Mouse (Mus musculus) midbrain, embryonic 15.5 days (tissue): ENCODE measurements around the gene Rhox4a2. TPM values are rescaled to one million over a fixed set of nuclear protein-coding genes. Genes with fewer than 3 reads are reported as not detected.
"Not testable (repeated sequence)": the region's sequence is repeated elsewhere in the genome, so short reads cannot be mapped to it uniquely, and the experiment has no call there.

ENCODE experiments used
- ATAC-seq: fragments of 200-750 bp; cut with Nextera tagmentation; replicated peaks from 2 replicates; pipeline ENCODE4 v1.8.0; 2017; ENCODE audit warnings: moderate TSS enrichment
- H3K27ac ChIP-seq: fragments of 300-500 bp; sonication (generic); 2 replicates; pipeline ENCODE4 v1.5.1; 2015; ENCODE audit warnings: mild to moderate bottlenecking, inconsistent platforms
- H3K27me3 ChIP-seq: fragments of 300-500 bp; sonication (generic); replicated peaks from 2 replicates; pipeline ENCODE4 v1.6.1; 2015; ENCODE audit warnings: inconsistent platforms
- H3K36me3 ChIP-seq: fragments of 300-500 bp; sonication (generic); replicated peaks from 2 replicates; pipeline ENCODE4 v1.6.1; 2015; ENCODE audit warnings: inconsistent platforms
- H3K4me1 ChIP-seq: fragments of 300-500 bp; sonication (generic); 2 replicates; pipeline ENCODE4 v1.6.1; 2015; ENCODE audit warnings: inconsistent platforms
- H3K4me2 ChIP-seq: fragments of 300-500 bp; sonication (generic); 2 replicates; pipeline ENCODE4 v1.6.1; 2015; ENCODE audit warnings: inconsistent platforms, mild to moderate bottlenecking, moderate library complexity
- H3K4me3 ChIP-seq: fragments of 300-500 bp; sonication (generic); 2 replicates; pipeline ENCODE4 v1.5.1; 2015; ENCODE audit warnings: mild to moderate bottlenecking, inconsistent platforms
- H3K9ac ChIP-seq: fragments of 300-500 bp; sonication (generic); 2 replicates; pipeline ENCODE4 v1.6.1; 2015; ENCODE audit warnings: mild to moderate bottlenecking, inconsistent platforms
- H3K9me3 ChIP-seq: fragments of 300-500 bp; sonication (generic); 2 replicates; pipeline ENCODE4 v1.6.1; 2016; ENCODE audit warnings: inconsistent platforms
- WGBS: fragments of 180-500 bp; shearing (Covaris S2); methylation state at CpG from one replicate; pipeline ENCODE4 v1.1.7; 2015; ENCODE audit warnings: mixed read lengths; 5-methylcytosine and 5-hydroxymethylcytosine counted together
- polyA plus RNA-seq: library from polyadenylated mRNA; unstranded; fragments of >200 nt; fragmentation: Nextera tagmentation; extraction: Ambion mirVana; gene quantifications from 2 replicates; pipeline ENCODE4 v1.2.1, GENCODE M21; 2015

The Rhox4a2 gene
- polyA plus RNA-seq = not detected in 2 replicates

DNA sequence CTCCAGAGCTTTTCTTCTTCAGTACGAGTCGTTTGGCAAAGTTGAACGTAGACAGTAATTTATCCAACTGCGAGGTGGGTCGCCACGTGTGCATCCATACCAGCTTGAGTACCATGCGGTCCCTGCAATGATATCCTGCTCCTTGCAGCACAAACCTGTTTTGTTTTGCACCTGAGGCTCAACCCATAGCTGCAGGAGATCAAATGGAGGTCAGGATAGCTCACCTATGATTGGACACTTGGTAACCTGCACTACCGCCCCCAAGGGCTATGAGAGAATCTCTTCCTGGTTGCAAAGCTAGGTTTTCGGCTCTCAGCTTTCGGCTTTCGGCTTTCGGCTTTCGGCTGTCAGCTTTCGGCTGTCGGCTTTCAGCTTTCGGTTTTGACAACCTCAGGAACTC is at the start of gene Rhox4a2:
Gene Rhox4a2, plus strand, starts transcription at position 301 of the 400 bp plus-strand sequence.
- H3K9me3 ChIP-seq, H3K27me3 ChIP-seq, H3K27ac ChIP-seq, H3K4me1 ChIP-seq, H3K4me3 ChIP-seq, ATAC-seq, H3K9ac ChIP-seq, H3K4me2 ChIP-seq, H3K36me3 ChIP-seq: not testable (repeated sequence)
- WGBS = 97% methylated on average over 9 of the region's 16 CpGs

GRCm38 (mm10) chrX:37379728-37380127 is 10.9 kb upstream of the Rhox4a2 start, which contains the start of gene Rhox3a2:
Gene Rhox3a2, plus strand, starts transcription at chrX:37380028.
- H3K4me1 ChIP-seq, H3K27ac ChIP-seq, H3K27me3 ChIP-seq, H3K9ac ChIP-seq, H3K4me2 ChIP-seq, H3K4me3 ChIP-seq, H3K9me3 ChIP-seq, ATAC-seq, H3K36me3 ChIP-seq: not testable (repeated sequence)
- no CpG with 5 or more reads among the region's 1 CpGs for WGBS

- not testable (repeated sequence) for H3K27ac ChIP-seq, H3K9me3 ChIP-seq, H3K4me3 ChIP-seq, H3K4me2 ChIP-seq, H3K27me3 ChIP-seq, H3K9ac ChIP-seq, H3K4me1 ChIP-seq, ATAC-seq, H3K36me3 ChIP-seq
- no CpG with 5 or more reads among the region's 9 CpGs for WGBS
These were observed 21.1 kb downstream of the Rhox4a2 start, which contains the start of gene Rhox2b for GRCm38 (mm10) chrX:37411767-37412166. Gene Rhox2b, plus strand, starts transcription at chrX:37412067.

GRCm38 (mm10) chrX:37432194-37432593 is 41.5 kb downstream of the Rhox4a2 start, which contains the start of gene Rhox4b:
Gene Rhox4b, plus strand, starts transcription at chrX:37432494.
- not testable (repeated sequence) for H3K4me2 ChIP-seq, H3K36me3 ChIP-seq, H3K4me3 ChIP-seq, H3K27ac ChIP-seq, H3K9me3 ChIP-seq, H3K9ac ChIP-seq, H3K4me1 ChIP-seq, ATAC-seq, H3K27me3 ChIP-seq
- WGBS = 94% methylated on average over 14 of the region's 15 CpGs

Other genes starting within 250 kb of the Rhox4a2 start
- 0.09 and 0.28 TPM in 2 replicates for gene Akap14, start 222.0 kb upstream of the Rhox4a2 start, polyA plus RNA-seq
- gene Ndufa1, start 199.7 kb upstream of the Rhox4a2 start, polyA plus RNA-seq = 638 and 672 TPM in 2 replicates
- gene Rnf113a1, start 199.6 kb upstream of the Rhox4a2 start, polyA plus RNA-seq = 18.1 and 19.8 TPM in 2 replicates
- not detected in 2 replicates for gene Gm9, start 179.8 kb upstream of the Rhox4a2 start, polyA plus RNA-seq
- gene Rhox1, start 168.6 kb upstream of the Rhox4a2 start, polyA plus RNA-seq = not detected in 2 replicates
- gene Rhox2a, start 145.9 kb upstream of the Rhox4a2 start, polyA plus RNA-seq = not detected in 2 replicates
- gene Rhox3a, start 140.9 kb upstream of the Rhox4a2 start, polyA plus RNA-seq = not detected in 2 replicates
- not detected in 2 replicates for gene Rhox4a, start 125.5 kb upstream of the Rhox4a2 start, polyA plus RNA-seq
- not detected in 2 replicates for gene Rhox3a2, start 10.8 kb upstream of the Rhox4a2 start, polyA plus RNA-seq
- not detected in 2 replicates for gene Rhox2b, start 21.2 kb downstream of the Rhox4a2 start, polyA plus RNA-seq
- not detected in 2 replicates for gene Rhox4b, start 41.6 kb downstream of the Rhox4a2 start, polyA plus RNA-seq
- gene Rhox2c, start 62.8 kb downstream of the Rhox4a2 start, polyA plus RNA-seq = not detected in 2 replicates
- gene Rhox3c, start 67.7 kb downstream of the Rhox4a2 start, polyA plus RNA-seq = not detected in 2 replicates
- not detected in 2 replicates for gene Rhox4c, start 89.5 kb downstream of the Rhox4a2 start, polyA plus RNA-seq
- not detected in 2 replicates for gene Rhox2d, start 102.6 kb downstream of the Rhox4a2 start, polyA plus RNA-seq
- not detected in 2 replicates for gene Rhox4d, start 123.5 kb downstream of the Rhox4a2 start, polyA plus RNA-seq
- not detected in 2 replicates for gene Rhox2e, start 139.6 kb downstream of the Rhox4a2 start, polyA plus RNA-seq
- gene Rhox3e, start 151.2 kb downstream of the Rhox4a2 start, polyA plus RNA-seq = not detected in 2 replicates
- not detected in 2 replicates for gene Rhox4e, start 166.6 kb downstream of the Rhox4a2 start, polyA plus RNA-seq
- gene Rhox2f, start 180.6 kb downstream of the Rhox4a2 start, polyA plus RNA-seq = not detected in 2 replicates
- not detected in 2 replicates for gene Rhox3f, start 190.1 kb downstream of the Rhox4a2 start, polyA plus RNA-seq
- not detected in 2 replicates for gene Rhox4f, start 216.9 kb downstream of the Rhox4a2 start, polyA plus RNA-seq
- not detected in 2 replicates for gene Rhox3g, start 237.8 kb downstream of the Rhox4a2 start, polyA plus RNA-seq